Mouse (Mus musculus) WW6 (cell line): ENCODE measurements around the gene Gm44.
"Not testable (repeated sequence)": the region's sequence is repeated elsewhere in the genome, so short reads cannot be mapped to it uniquely, and the experiment has no call there.

Experiments
- DNase-seq: peaks from one replicate; pipeline ENCODE4 v3.0.0-alpha.2; 2013; ENCODE audit warnings: low read depth, low spot score

Gene Gm44

DNA sequence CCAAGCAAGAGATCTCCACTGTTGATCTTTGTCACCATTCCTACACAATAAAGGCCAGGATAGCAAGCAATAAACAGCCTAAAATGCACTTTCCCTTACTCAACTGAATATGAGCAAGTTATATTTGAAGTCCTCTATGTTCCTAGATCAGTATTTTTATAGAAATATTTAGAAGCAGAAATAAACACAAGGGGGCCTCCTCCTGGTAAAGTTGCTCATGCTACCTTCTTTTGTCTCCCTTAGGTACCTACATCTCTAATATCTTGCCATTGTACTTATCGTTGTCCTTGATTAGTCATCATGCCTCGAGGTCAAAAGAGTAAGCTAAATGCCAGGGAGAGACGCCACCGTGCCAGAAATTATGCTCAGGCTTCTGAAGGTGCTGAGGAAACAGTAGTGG lies at the start of gene Gm44:
TSS of gene Gm44 (plus strand) at position 301 of the 400 bp plus-strand sequence.
- DNase-seq = no peak

DNA sequence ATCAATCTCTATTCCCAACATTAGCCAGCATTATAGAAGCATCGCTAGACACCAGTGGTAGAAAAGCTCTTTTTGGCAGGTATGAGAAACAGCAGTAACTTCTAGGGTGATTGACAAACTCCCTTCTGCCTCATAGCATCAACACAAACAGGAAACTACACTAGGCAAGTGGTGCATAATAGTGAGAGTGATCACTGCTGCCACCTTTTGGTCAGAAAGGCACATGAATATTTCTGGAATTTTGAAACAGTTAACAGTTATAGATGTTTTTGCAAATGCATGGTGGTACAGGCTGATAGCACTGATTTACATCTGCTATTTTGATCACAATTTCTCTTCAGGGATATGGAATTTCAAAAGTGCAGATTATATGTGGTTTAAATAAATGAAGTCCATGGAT lies 36.0 kb downstream of the Gm44 start:
- DNase-seq = no peak

- not testable (repeated sequence) for DNase-seq
Measured at GRCm38 (mm10) chrX:90938211-90938610, 46.3 kb downstream of the Gm44 start.
